Mouse (Mus musculus): Measurements from ENCODE around the gene Pde4c.
A peak's percentile ranks its signal among the peaks of the same experiment; 100 is the strongest.

DNA sequence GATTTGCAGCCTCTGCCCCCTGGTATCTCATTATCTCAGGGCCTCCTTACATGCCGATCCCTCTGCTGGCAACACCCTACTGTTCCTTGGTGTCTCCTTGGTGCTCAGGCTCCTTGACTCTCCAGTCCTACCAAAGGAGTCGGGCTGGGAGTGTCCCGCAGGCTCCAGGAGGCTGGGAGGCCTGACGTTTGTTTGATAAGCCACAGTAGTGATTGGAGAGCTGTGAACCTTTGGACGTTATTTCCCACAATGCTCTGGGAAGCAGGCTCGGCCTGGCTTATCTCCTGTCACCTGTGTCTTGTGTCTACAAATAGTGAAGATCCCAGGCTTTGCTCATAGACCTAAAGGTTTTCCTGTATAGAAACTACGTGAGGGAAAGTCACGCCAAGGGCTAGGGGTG, 40.5 kb downstream of the Pde4c start:
- no peak for TF ChIP-seq CTCF (IDR thresholded peaks at IDR 0.05; ENCODE audit: low read depth)
- TF ChIP-seq EP300 (IDR thresholded peaks at IDR 0.05; ENCODE audit: low read depth), result peak; percentile 73

Measured in liver, embryonic 14.5 days (tissue).